Mouse (Mus musculus) left cerebral cortex, postnatal 36 days (tissue): ENCODE measurements around the gene Hist3h2a. TPM values are rescaled to one million over a fixed set of nuclear protein-coding genes. Genes with fewer than 3 reads are reported as not detected.
A peak's percentile ranks its signal among the peaks of the same experiment; 100 is the strongest.

Experiments
- DNase-seq, 2 experiments: peaks; one replicate each; pipeline ENCODE4 v3.0.0; 2021 to 2022; ENCODE audit warnings: low spot score in 2 of 2, mixed read lengths in 1 of 2
- intact Hi-C: fragments of 180-260 bp; cut with DNase I; formaldehyde crosslinking; loops from one replicate; pipeline ENCODE4 v1.15.1; 2025
- total RNA-seq, 2 experiments: library from RNA; stranded (reverse); gene quantifications; 2 replicates each; pipeline ENCODE4 v1.2.3; 2021

The Hist3h2a gene
- total RNA-seq, 2 experiments from 2014 or later: 60.9 to 64.1 TPM

- no peak for DNase-seq
- intact Hi-C loops: no loop called here
Observed at GRCm38 (mm10) chr11:58964216-58964615, 9.7 kb downstream of the Hist3h2a start.

- DNase-seq: no peak
- intact Hi-C loops: no loop called here
Observed at GRCm38 (mm10) chr11:58965001-58965760, 10.7 kb downstream of the Hist3h2a start.

- DNase-seq: no peak
- intact Hi-C loops: no loop called here
Observed at GRCm38 (mm10) chr11:58967346-58967745, 12.9 kb downstream of the Hist3h2a start.

- no peak for DNase-seq
- intact Hi-C loops: no loop called here
Observed at GRCm38 (mm10) chr11:58968551-58968950, 14.1 kb downstream of the Hist3h2a start.

GRCm38 (mm10) chr11:58969027-58969426 is 14.5 kb downstream of the Hist3h2a start:
- intact Hi-C loops: no loop called here
- no peak for DNase-seq

- no peak for DNase-seq
- intact Hi-C loops: no loop called here
Observed at GRCm38 (mm10) chr11:58969659-58970058, 15.2 kb downstream of the Hist3h2a start.

GRCm38 (mm10) chr11:58970831-58971530 is 16.5 kb downstream of the Hist3h2a start:
- intact Hi-C loops: no loop called here
- no peak for DNase-seq

GRCm38 (mm10) chr11:58971796-58972195 is 17.3 kb downstream of the Hist3h2a start:
- intact Hi-C loops: no loop called here
- DNase-seq: no peak

- no peak for DNase-seq
- intact Hi-C loops: no loop called here
Observed at GRCm38 (mm10) chr11:58974414-58974813, 19.9 kb downstream of the Hist3h2a start.

GRCm38 (mm10) chr11:58977150-58977549 is 22.7 kb downstream of the Hist3h2a start:
- intact Hi-C loops: no loop called here
- no peak for DNase-seq

GRCm38 (mm10) chr11:58977607-58978026 is 23.1 kb downstream of the Hist3h2a start:
- DNase-seq: no peak
- intact Hi-C loops: loop anchor here (2.0 kb wide), 1 partner anchor 17 kb away; no protein-coding TSS in a partner anchor

GRCm38 (mm10) chr11:58978027-58978705 is 23.7 kb downstream of the Hist3h2a start, which contains the start of gene Trim11:
TSS of gene Trim11 (plus strand) at chr11:58978093.
- intact Hi-C loops: loop anchor here (2.0 kb wide), 1 partner anchor 17 kb away; no protein-coding TSS in a partner anchor
- peak; percentile 68 to 70 for DNase-seq

- no peak for DNase-seq
Observed at GRCm38 (mm10) chr11:58978706-58979030, 24.2 kb downstream of the Hist3h2a start.

GRCm38 (mm10) chr11:58979183-58979582 is 24.7 kb downstream of the Hist3h2a start:
- intact Hi-C loops: loop anchor here (2.0 kb wide), 1 partner anchor 18 kb away; no protein-coding TSS in a partner anchor
- DNase-seq: no peak

More at GRCm38 (mm10) chr11:58978706-58979030, 24.2 kb downstream of the Hist3h2a start:
- intact Hi-C loops: loop anchor here (2.0 kb wide), 1 partner anchor 18 kb away; no protein-coding TSS in a partner anchor

GRCm38 (mm10) chr11:58979661-58980060 is 25.2 kb downstream of the Hist3h2a start:
- intact Hi-C loops: loop anchor here (2.0 to 5.0 kb wide), 2 partner anchors 19 to 213 kb away; partner anchors contain the start of gene Guk1
- DNase-seq: no peak

GRCm38 (mm10) chr11:58980381-58980990 is 26.0 kb downstream of the Hist3h2a start:
- intact Hi-C loops: loop anchor here (5.0 kb wide), 1 partner anchor 212 kb away; the partner anchor contains the start of gene Guk1
- DNase-seq: no peak

- intact Hi-C loops: loop anchor here (5.0 kb wide), 1 partner anchor 211 kb away; the partner anchor contains the start of gene Guk1
- peak; percentile 76 to 79 for DNase-seq
Observed at GRCm38 (mm10) chr11:58981541-58982447, 27.3 kb downstream of the Hist3h2a start.

GRCm38 (mm10) chr11:58982471-58983097 is 28.1 kb downstream of the Hist3h2a start:
- intact Hi-C loops: loop anchor here (5.0 kb wide), 1 partner anchor 210 kb away; the partner anchor contains the start of gene Guk1
- DNase-seq: no peak
